Mouse (Mus musculus): ENCODE results near the gene Kcnj1.
A peak's percentile ranks its signal among the peaks of the same experiment; 100 is the strongest.

The Kcnj1 gene

DNA sequence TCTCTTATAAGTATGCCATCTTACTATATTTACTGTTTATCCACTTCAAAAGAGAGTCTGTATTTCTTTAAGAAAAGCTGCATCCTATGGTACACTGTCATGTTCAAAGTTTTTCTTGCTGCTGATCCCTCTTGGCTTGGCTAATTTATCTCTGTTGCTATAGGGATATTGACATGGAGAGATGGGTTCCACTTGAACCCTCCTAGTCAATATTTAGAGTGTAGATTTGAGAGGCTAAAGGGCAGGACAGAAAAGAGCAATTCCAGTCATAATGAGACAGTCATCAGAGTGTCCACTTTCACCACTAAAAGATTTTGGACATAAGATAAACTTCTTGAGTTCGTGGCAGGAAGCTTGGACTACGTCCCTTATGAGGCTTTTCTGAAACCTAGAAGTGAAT lies 27.9 kb downstream of the Kcnj1 start:
- no peak for DNase-seq (ENCODE audit: low spot score)

DNA sequence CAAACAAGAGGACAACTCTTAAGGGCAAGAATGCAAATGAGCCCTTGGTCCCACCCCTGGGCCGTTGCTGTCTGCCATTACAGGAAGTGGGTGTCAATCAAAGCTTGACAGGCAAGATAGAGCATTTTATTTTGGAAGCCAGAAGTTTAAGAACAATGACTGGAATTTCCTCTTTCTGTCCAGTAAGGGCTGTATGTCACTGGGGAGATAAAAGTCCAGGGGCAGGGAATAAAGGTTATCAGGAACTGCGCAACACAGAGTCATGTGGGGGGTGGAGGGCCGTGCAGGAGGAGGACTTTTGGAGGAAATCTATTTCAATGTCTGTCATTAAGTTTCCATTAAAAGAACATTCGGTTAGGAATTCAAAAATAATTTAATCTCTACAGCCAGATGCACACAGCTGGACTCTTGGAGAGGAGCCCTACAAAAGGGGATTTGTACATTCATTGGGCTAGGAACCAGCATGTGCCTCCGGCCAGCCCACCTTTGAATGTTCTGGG lies 28.4 kb downstream of the Kcnj1 start:
- no peak for DNase-seq (ENCODE audit: low spot score)

DNA sequence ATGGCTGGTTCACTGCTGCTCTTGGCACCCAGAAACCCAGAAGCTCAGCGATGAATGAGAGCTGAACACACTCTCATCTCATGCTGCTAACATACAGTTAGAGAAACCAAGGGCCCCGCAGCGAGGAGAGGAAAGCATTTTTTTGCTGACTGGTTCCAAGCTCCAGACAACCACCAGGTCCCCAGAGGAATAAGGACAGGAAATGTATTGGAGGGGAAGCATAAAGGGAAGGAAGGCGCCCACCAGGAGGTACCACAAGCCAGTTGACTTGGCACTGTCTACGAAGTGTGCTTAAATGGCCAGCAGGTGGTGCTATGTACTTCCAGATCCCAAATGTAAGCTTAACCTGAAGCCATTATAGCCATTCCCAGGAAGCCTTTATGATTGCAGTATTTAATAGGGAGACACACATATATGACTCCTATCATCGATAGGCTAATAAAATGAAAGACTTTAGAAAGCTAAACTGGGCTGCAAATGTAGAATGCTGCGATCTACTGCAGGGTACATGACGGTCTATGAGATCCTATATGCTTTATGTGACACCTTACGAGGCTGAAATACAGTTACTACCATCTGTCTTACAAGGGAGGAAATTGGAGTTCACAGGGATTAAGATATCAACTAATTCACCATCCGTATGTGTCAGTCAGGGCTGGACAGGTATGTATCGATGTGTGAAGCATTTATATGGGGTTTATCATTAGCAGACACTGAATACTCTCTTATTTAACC lies 33.1 kb downstream of the Kcnj1 start:
- peak; percentile 31 for DNase-seq (ENCODE audit: low spot score)

DNA sequence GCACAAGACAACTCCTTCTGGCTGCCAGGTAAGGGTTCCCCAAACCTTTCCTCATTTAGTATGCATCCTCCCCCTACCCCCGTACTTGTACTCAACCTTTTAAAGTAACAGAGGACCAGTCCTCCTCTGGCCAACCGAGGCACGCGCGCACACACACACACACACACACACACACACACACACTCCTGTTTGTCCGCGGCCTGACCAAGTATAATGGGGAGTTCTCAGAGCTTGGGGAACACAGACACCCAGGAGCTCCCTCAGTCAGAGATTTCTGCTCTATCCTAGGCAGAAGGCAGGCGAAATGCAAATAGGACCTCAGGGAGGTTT lies 36.4 kb downstream of the Kcnj1 start:
- no peak for DNase-seq (ENCODE audit: low spot score)

DNA sequence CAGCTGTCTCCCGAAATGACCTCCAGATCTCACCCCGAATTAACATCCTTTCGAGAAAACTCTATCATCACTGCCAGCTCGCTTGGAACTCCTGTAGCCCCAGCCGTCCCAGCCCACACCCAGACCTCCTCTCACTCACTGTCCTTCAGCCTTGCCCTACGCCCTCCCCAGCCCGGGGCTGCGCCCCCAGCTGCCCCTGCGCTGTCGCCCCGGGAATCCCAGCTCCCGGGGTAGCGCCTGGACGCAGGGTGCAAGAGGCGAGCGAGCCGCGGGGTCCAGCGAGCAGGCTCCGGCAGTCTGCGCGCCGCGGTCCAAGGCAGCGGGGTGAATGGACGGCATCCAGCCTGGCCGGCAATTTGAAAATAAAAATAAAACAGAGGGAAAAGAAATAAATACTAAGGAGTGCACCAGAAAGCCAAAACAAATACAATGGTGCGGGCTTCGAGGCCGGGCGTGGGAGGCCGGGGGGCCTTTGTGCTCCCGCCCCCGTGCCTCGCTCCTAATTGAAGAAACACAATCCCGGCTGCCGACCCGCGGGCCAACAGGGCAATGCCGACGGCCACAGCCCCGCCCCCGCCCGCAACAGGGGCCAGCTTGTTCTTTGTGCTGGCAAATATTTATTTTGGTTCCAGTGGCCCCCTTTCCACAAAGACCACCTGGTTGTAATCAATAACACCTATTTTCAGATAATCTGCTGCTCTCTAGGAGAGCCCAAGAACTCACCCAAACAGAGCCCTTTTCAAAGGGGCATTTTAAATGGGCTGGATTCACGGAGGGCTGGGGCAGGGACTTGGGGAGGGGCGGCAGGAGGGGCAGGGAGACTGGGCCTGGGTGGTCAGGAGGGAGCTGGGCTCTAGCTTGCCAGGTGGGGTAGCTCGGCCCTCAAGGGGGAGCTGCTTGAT lies 37.0 kb downstream of the Kcnj1 start:
- peak; percentile 38 for DNase-seq (ENCODE audit: low spot score)

DNA sequence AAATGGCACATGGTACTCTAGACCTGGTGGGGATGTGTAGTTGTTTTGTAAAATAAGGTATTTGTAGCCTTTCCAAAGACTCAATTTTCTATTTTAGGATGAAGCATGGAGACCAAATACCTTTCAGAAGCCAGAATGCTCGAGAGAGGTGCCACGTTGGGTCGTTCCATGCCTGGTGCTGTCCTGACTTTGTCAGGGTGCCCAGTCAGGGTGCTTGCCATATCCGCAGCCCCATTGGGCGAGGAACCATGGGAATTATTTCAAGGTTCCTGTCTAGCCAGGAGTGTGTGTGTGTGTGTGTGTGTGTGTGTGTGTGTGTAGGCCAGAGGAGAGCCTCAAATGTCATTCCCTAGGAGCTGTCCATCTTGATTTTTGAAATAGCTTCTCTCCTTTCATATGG lies 38.4 kb downstream of the Kcnj1 start:
- no peak for DNase-seq (ENCODE audit: low spot score)

DNA sequence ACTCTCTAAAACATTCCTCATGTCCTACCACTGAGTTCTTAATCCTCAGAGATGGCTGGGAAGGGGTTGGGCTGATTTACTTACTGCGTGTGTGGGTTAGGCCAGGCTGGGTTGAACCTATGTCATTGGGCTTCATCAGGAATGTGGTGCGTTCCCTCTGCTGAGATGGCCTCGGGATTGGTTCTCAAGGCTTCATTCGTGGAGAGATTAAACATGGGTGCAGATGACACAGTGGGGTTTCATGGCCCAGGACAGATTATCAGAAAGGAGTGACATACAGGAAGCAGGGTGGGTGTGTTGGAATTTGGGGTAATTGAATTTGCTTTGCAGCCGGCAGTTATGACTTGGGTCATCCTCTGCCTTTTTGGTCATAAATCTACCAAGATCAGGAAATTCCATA lies 39.2 kb downstream of the Kcnj1 start:
- no peak for DNase-seq (ENCODE audit: low spot score)

DNA sequence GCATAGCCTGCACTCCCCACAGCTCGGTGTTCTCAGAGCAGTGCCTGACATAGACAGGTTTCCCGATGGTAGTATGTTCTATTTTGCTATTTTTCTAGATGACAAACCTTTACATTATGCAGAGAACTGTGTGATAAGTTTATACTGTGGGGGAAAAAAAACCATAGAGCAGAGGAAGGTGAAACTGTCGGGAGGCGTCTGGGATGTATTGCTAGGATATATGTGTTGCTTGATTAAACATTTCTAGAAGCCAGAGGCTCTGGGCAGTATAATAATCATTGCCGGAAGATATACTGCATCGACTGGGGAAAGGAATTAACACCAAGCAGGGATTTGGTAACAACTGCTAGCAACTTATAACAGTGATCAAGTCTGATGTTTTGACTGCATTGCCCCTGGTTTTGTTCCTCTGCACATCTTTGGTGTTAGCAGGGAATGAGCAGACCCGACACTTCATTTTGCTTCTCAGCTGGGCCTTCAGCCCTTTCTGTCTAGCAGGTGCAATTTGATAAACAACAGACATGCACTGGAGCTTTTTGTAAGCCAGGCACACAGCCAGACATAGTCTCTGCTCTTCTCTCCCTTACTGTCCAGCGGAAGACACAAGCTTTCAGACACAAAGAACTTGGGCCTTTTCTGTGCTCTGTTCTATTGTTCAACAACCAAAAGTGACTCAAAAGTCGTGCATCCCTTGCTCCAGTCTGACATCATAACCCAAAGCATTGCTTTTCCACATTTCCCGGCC lies 40.7 kb downstream of the Kcnj1 start:
- DNase-seq (ENCODE audit: low spot score) = no peak

DNA sequence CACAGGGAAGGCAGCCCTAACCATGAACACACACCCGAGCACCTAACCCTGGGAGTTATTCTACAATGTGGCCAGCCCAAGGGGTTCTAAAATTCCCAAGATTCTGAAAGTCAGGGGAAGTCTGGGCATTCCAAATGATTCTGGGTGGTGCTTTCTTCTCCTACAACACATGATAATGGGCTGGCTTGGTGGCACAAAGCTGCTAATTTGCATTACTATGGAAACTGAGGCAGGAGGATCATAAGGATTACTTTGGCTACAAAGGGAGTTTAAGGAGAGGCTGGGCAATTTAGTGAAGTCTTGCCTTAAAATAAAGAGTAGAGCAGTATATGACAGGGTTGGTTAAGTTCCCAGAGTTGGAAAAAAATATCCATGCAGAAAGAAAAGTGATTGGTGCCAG lies 42.7 kb downstream of the Kcnj1 start:
- DNase-seq (ENCODE audit: low spot score) = no peak

DNA sequence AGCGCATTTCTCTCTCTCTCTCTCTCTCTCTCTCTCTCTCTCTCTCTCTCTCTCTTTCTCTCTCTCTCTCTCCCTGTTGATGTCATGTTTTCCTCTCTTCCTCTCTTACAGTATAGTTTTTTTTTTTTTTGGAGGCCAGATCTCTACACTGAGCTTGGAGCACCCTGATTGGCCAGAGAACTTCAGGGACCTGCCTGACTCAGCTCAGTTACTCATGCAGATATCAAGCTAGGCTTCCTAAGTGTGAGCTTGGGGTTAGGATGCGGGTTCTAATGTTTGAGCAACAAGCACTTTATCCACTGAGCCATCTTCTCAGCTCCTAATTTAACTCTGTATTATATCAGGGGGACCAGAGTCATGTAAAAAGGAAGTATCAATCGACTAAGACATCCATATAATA lies 43.7 kb downstream of the Kcnj1 start:
- DNase-seq (ENCODE audit: low spot score) = no peak

DNA sequence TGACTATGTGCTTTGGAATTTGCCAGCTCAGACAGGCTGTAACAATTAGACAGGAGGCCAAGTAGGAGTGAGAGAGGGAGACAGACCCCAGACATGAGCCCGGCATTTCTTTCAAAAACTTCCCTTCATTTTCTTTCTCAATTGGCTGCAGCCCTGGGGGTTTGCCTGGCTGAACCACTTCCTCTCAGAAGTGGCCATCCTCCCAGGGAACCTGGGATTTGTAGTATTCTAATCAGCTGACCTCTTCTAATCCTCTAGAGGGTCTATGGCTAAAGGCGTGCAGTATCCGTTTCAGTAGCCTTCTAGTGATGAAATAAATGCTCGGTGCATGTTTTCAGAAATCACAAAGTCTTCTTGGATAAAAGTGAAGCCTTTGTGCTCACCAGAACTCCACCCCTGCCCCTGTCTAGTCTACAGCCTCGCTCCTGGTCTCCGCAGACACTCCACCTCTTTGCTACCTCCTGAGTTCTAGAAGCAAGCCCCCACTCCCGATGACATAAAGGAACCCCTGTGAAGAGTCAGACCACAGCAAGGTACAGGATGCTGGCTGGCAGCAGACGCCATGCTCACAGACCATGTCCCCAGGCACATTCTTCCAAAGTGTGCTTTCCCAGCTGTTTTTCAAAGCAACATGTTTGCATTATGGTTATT lies 45.3 kb downstream of the Kcnj1 start:
- no peak for DNase-seq (ENCODE audit: low spot score)

DNA sequence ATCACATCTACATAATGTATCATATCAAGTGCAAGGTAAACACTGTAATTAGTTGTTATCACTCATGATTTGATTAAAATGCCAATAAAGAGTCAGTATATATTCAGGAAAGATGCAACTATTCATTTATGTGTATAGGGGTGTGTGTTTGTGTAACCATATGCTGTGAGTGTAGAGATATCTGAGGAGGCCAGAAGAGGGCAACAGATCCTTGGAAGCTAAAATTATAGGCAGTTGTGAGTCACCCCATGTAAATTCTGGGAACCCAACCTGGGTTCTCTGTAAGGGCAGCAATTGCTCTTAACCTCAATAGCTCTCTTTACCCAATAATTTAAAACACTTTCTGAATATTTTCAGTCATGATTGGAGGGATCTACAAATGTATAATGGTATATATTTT lies 48.4 kb downstream of the Kcnj1 start:
- no peak for DNase-seq (ENCODE audit: low spot score)

DNA sequence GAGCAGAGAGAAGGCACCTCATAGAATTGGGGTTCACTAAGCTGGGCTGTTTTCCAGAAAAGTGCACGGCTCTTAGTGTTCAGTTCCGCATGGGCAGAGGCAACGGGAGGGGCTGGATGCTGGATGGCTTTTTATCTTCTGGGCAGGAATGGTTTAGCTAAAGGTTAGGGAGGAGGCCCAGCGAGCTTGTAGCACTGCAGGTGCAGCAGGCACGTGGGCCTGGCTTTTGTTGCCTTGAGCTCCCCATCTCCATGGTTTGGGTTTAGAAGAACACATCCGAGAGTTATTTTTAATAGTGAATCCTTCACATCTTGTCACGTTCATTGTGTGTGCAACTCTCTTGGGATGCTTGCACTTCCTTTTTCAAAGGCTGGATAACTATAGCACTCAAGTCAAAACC lies 53.0 kb downstream of the Kcnj1 start:
- no peak for DNase-seq (ENCODE audit: low spot score)

DNA sequence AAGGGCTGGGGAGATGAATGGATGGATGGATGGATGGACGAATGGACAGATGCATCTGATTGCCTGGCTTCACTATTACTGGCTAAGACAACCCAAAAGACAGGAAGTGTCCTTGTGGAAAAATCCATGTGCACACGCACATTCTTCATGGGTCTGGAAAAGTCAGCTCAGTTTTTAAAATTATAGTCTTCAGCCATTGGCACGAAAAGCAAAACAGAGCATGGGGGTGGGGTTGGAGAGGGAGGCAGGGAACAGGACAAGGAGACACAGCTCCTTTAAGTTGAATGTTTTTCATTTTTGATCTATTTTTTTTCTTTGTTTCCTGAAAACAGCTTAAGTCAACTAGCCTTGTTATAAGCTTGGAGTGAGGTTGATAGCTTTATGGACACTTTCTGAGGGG lies 58.8 kb downstream of the Kcnj1 start:
- DNase-seq (ENCODE audit: low spot score) = no peak

DNA sequence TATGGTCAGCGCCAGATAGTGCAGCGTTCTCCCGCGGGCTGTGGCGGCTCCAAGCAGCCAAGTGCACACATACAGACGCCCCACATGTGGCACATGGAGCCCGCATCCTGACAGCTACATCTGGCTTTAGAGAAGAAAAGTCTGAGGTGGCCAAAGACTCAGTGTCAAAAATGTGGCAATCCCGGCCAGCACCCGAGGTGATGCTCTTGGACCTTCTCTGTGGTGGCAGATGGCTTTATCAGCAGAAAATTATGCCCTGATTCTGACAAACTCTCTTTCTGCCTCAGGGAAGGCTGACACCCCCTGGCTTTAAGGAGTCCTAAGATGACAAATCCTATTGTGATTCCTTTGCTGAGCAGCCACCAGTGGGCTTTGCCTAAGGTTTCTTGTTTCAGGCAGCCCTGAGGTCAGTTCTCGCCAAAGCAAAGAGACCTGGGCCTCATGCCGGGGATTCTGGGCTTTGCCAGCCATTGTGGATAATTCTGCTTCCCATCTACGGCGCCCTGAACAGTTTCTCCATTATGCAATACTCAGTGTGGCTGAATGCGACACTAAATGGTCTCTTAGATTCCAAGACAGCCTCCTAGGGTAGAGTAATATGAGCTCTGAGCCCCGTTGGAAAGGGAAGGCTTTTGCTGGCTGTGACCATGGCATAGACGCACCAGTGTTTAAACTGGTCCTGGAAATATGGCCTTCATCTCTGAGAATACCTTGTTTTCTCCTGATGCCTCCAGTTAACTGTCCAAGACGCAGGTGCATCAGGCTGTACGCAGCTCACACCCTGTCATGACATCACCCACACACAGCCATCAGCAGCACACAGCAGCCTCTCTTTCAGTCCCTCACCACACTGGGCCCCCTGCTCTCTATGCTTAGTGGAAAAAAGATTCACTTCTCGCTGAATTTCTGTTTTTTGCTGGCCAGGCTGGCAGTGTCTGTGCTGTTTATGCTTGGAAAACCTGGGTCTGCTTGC lies 62.2 kb downstream of the Kcnj1 start:
- DNase-seq (ENCODE audit: low spot score) = no peak

DNA sequence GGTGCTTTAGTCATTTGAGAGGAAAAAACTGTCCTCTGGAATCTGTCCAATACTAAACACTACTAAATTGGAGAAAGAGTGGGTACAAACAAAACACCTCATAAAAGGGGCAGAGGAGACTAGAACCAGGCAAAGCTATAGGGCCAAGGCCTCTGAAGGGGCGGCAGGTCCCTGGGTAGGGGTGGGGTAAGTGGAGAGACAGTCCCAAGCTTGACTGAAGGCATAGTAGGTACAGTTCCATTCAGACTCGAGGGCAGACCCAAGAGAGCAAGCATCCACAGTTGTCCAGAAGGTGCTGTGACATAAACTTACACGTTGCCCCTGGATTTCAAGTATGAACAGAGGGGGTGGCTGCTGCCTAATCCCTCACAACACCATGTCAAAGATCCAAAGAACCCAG lies 70.8 kb downstream of the Kcnj1 start:
- DNase-seq (ENCODE audit: low spot score) = no peak

DNA sequence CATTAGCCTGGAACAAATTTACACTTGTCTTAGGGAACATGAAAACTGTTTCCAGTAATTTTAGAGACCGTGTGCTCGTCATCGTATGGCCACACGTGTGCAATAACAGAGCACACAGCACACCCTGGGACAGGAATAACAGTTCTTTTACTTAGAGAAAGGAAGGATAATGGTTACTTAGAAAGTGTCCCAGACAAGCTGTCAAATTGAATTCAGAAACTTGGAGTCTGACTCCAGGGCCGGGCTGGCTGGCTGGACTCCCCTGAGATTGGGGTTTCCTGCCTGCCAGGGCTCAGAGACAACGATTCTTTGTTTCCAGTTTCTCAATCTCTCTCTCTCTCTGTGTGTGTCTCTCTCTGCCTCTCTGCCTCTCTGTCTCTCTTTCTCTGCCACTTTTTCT lies 71.5 kb downstream of the Kcnj1 start:
- DNase-seq (ENCODE audit: low spot score) = no peak

DNA sequence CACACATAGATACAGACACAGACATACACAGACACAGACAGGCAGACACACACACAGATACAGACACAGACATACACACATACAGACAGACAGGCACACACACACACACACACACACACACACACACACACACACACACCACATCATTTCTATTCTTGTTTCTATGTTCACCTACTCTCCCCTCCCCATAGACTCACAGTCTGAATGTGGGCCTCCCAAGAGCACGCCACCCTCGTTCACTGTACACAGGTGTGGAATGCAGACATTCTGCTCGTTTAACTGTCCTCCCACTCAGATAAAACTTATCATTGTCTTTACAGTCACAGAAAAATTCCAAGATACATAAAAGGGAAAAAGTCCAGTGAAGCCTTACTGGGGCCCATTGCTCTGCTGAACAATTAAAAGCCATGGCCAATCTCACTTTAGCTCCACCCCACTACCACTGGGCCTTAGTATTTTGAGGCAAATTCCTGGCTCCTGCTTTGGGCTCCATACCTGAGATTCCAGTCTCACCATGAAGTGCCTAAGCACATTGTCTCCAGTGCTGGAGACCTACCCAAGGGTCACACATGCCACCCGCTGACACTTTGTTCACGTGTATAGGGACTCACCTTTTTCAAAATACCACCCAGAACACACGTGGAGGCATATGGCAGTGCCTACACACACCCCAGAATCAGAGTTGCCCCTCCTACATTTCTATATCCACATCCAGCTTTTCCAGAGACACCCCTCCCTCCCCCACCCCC lies 72.3 kb downstream of the Kcnj1 start:
- DNase-seq (ENCODE audit: low spot score) = no peak

DNA sequence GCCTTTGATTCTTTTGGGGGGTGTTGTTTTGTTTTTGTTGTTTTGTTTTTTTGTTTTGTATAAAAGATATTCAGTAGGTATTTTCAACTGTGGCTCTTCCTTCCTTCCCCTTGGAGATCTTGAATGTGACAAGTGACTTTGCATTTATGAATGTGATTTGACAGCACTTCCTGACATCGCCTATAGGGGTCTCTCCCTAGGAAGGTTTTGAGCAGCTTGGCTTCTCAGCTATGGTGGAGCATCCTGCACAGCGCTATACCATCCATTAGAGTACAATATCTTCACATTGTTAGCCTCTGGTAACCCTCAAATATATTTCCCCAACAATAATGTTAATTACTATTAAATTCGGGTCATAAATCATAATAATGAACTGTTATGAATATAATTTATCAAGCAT lies 73.5 kb downstream of the Kcnj1 start:
- DNase-seq (ENCODE audit: low spot score) = no peak

DNA sequence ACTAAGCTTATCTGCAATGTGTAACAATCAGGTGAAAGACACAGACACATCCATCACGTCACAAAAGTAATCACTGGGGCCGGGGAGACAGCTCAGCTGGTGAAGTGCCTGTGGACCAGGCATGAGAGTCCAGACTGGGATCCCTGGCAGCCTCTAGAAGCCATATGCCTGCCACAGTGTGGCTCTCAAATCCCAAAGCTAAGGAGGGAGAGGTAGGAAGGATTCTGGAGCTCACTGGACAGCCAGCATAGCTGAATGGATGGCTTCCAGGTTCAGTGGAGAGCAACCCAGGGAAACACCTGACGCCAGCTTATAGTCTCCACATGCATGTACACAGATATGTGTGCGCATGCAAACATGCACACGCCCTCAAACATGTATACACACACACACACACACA lies 76.5 kb downstream of the Kcnj1 start:
- no peak for DNase-seq (ENCODE audit: low spot score)

Data from ovary, postnatal 36 days (tissue).